Mouse (Mus musculus): ENCODE measurements around the gene Sh3bgrl3.

- TF ChIP-seq NELFE (IDR thresholded peaks at IDR 0.05; ENCODE audit: low read depth, low read length) (no peak), POLR2A (IDR thresholded peaks at IDR 0.05; ENCODE audit: control insufficient read depth in 1 of 2, insufficient read depth in 1 of 2, low read depth in 1 of 2, low read length in 2 of 2, poor library complexity in 1 of 2) (no peak), ZC3H11A (IDR thresholded peaks at IDR 0.05; ENCODE audit: low read depth, low read length) (no peak), CTCF (IDR thresholded peaks at IDR 0.05 in 2 of 3, conservative IDR thresholded peaks at IDR 0.05 in 1 of 3; ENCODE audit: control insufficient read depth in 1 of 3, insufficient read depth in 1 of 3, low read depth in 2 of 3, low read length in 3 of 3, poor library complexity in 1 of 3, severe bottlenecking in 1 of 3) (no peak), MAX (IDR thresholded peaks at IDR 0.05; ENCODE audit: low read length) (no peak), KAT2A (conservative IDR thresholded peaks at IDR 0.05; ENCODE audit: low read depth, low read length) (no peak), ZMIZ1 (IDR thresholded peaks at IDR 0.05; ENCODE audit: low read depth, low read length) (no peak)
These were observed 16.2 kb downstream of the Sh3bgrl3 start for GRCm38 (mm10) chr4:134112403-134112802.

Measured in MEL (cell line).